Mouse (Mus musculus) kidney, embryonic 15.5 days (tissue): ENCODE results near the gene Primpol. TPM values are rescaled to one million over a fixed set of nuclear protein-coding genes. Genes with fewer than 3 reads are reported as not detected.

Experiments
- polyA plus RNA-seq: library from polyadenylated mRNA; unstranded; fragments of >200 nt; fragmentation: Nextera tagmentation; extraction: Ambion mirVana; gene quantifications from 2 replicates; pipeline ENCODE4 v1.2.1, GENCODE M21; 2015

Gene Primpol
- polyA plus RNA-seq, 1 experiment from 2014 or later, result 14.6 TPM

Other genes starting within 250 kb of the Primpol start
- gene Acsl1, start 146.2 kb downstream of the Primpol start, polyA plus RNA-seq, result 18.5 and 18.8 TPM in 2 replicates
- 18.5 and 19.7 TPM in 2 replicates for gene Cenpu, start 65.2 kb downstream of the Primpol start, polyA plus RNA-seq
- gene Casp3, start 79 bp upstream of the Primpol start, polyA plus RNA-seq, result 80.9 and 82.5 TPM in 2 replicates
- gene Irf2, start 122.5 kb upstream of the Primpol start, polyA plus RNA-seq, result 18.4 and 21.9 TPM in 2 replicates